Mouse (Mus musculus): Measurements from ENCODE around the gene Kcnk3.

- TF ChIP-seq CTCF (IDR thresholded peaks at IDR 0.05; ENCODE audit: insufficient read depth, low read depth, low read length), result no peak
- no peak for TF ChIP-seq POLR2A (IDR thresholded peaks at IDR 0.05; ENCODE audit: insufficient read depth, low read depth, low read length)
These were observed 1.4 kb upstream of the Kcnk3 start for GRCm38 (mm10) chr5:30586616-30587015.
